Mouse (Mus musculus) hindbrain, embryonic 14.5 days (tissue): Measurements from ENCODE around the gene Txlng. TPM values are rescaled to one million over a fixed set of nuclear protein-coding genes. Genes with fewer than 3 reads are reported as not detected.

ENCODE experiments used
- ATAC-seq: fragments of 200-750 bp; cut with Nextera tagmentation; 2 replicates; pipeline ENCODE4 v1.8.0; 2017; ENCODE audit warnings: moderate number of reproducible peaks, mild to moderate bottlenecking, moderate TSS enrichment, moderate library complexity; ENCODE audit not compliant: low FRiP score
- DNase-seq: peaks from one replicate; pipeline ENCODE4 v3.0.0-alpha.2; 2015; ENCODE audit warnings: low spot score
- H3K27ac ChIP-seq: fragments of 300-500 bp; sonication (generic); 2 replicates; pipeline ENCODE4 v1.5.1; 2014; ENCODE audit warnings: mild to moderate bottlenecking, moderate library complexity
- H3K27me3 ChIP-seq: fragments of 300-500 bp; sonication (generic); 2 replicates; pipeline ENCODE4 v1.6.1; 2014; ENCODE audit warnings: mild to moderate bottlenecking, low read length, mixed read lengths; ENCODE audit not compliant: control insufficient read depth, insufficient read depth
- H3K36me3 ChIP-seq: fragments of 300-500 bp; sonication (generic); replicated peaks from 2 replicates; pipeline ENCODE4 v1.6.1; 2014; ENCODE audit not compliant: control insufficient read depth, insufficient read depth
- H3K4me1 ChIP-seq: fragments of 300-500 bp; sonication (generic); replicated peaks from 2 replicates; pipeline ENCODE4 v1.6.1; 2014; ENCODE audit warnings: antibody characterized with exemption, low read length, mixed read lengths; ENCODE audit not compliant: control insufficient read depth, insufficient read depth
- H3K4me2 ChIP-seq: fragments of 300-500 bp; sonication (generic); replicated peaks from 2 replicates; pipeline ENCODE4 v1.6.1; 2014; ENCODE audit warnings: mild to moderate bottlenecking, moderate library complexity
- H3K4me3 ChIP-seq: fragments of 300-500 bp; sonication (generic); replicated peaks from 2 replicates; pipeline ENCODE4 v1.5.1; 2014; ENCODE audit warnings: mild to moderate bottlenecking, low read length
- H3K9ac ChIP-seq: fragments of 300-500 bp; sonication (generic); 2 replicates; pipeline ENCODE4 v1.6.1; 2014
- H3K9me3 ChIP-seq: fragments of 300-500 bp; sonication (generic); 2 replicates; pipeline ENCODE4 v1.6.1; 2016; ENCODE audit warnings: low read length; ENCODE audit not compliant: control insufficient read depth
- WGBS: fragments of 180-500 bp; shearing (Covaris S2); extraction: QIAGEN DNeasy Blood & Tissue Kit; methylation state at CpG from one replicate; pipeline ENCODE4 v1.1.7; 2014; 5-methylcytosine and 5-hydroxymethylcytosine counted together
- microRNA counts: library from miRNA; unstranded; fragments of <30 nt; microRNA quantifications from one replicate; lab custom pipeline; 2016
- microRNA-seq: library from miRNA; unstranded; fragments of <30 nt; microRNA quantifications from one replicate; pipeline ENCODE4, GENCODE M21; 2016
- polyA plus RNA-seq: library from polyadenylated mRNA; unstranded; fragments of >200 nt; fragmentation: Nextera tagmentation; extraction: Ambion mirVana; gene quantifications from 2 replicates; pipeline ENCODE4 v1.2.1, GENCODE M21; 2014

Gene Txlng
- polyA plus RNA-seq, 1 experiment from 2014 or later: 13.0 TPM

DNA sequence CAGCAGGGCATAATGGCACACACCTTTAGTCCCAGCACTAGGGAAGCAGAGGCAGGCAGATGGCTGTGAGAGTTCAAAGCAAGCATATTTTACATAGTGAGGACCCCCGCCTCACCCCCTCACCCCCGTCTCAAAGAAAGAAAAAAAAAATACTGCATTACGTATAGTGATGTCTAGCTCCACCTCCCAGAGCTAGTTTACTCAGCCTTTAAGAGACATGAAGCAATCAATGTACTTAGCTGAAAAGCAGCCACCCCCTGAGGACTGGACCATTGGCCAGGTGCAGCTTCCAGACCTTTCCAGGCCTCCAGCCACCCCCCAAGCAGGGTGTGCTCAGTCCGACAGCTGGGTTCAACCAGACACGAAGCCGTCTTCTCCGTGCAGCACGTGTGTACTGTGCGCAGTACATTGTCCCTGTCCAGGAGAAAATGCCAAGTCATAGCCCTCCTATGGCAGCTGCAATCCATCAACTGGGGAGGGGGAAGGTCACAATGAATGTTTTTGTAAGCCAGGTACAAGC, 93.1 kb downstream of the Txlng start:
- ATAC-seq (peak; percentile 54; the same call in 1 of the 2 replicates), DNase-seq (peak; percentile 25)
- no peaks in the 10 kb centered on the region for H3K27me3 ChIP-seq
- H3K4me1 ChIP-seq: peaks cover 3% of the 10 kb centered on the region; the same call in 1 of the 2 replicates
- peak overlapping the region; percentile 92 for H3K27ac ChIP-seq
- H3K9me3 ChIP-seq: no peaks in the 10 kb centered on the region
- H3K36me3 ChIP-seq: no peaks in the 10 kb centered on the region
- H3K9ac ChIP-seq: peak overlapping the region; percentile 48
- peak overlapping the region; percentile 52 for H3K4me2 ChIP-seq
- H3K4me3 ChIP-seq: peak overlapping the region; percentile 31
- WGBS: 36% methylated on average over 9 of the region's 9 CpGs

DNA sequence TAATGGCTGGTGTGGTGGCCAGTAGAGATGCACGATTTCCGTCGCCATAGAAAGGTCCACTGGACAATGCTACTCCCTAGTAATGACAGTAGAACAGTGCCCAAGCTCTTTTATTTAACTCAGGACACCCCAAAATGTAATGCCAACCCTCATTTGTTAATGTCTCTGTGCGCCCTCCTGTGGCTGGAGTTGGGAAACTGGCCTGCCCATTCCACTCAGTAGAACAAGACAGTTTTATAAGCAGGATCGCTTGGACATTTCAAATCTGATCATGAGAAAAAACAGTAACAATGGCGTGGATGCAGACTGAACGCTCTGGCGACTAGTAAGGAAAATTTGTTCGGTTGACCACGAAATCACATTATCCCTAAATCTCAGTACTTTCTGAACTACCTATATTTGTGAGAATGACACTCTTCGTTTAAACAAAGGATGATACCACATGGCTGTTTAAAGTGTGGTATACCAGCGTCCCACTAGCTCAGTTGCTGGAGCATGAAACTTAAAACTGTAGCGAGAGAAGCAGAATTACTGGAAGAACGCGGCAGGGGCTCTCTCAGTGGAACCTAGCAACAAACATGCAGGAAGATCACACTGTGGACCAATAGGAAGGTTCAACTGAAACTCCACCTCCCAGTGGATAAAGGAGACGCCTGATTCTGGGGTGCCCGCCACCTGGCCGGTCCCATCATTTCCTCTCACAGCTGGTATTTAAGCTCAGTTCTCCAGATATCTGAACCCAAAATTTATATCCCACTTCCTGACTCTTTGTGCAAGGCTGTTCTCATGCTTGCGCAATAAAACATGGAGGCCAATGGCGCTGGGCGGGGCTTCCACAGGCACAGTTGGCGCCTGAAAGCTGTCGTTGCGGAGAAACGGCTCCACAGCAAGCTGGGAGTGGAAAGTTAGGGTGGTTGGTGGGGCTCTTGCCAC, 94.0 kb downstream of the Txlng start:
- Histone ChIP-seq H3K36me3 (no peaks in the 10 kb centered on the region), H3K9me3 (no peaks in the 10 kb centered on the region), H3K27me3 (no peaks in the 10 kb centered on the region), H3K4me3 (peak overlapping the region; percentile 31), H3K9ac (peak overlapping the region; percentile 48), H3K4me2 (peak overlapping the region; percentile 52), H3K27ac (peak overlapping the region; percentile 92), H3K4me1 (peaks cover 3% of the 10 kb centered on the region; the same call in 1 of the 2 replicates)
- DNase-seq (peak; percentile 72), ATAC-seq (peak; percentile 90)
- 28% methylated on average over 25 of the region's 25 CpGs for WGBS

DNA sequence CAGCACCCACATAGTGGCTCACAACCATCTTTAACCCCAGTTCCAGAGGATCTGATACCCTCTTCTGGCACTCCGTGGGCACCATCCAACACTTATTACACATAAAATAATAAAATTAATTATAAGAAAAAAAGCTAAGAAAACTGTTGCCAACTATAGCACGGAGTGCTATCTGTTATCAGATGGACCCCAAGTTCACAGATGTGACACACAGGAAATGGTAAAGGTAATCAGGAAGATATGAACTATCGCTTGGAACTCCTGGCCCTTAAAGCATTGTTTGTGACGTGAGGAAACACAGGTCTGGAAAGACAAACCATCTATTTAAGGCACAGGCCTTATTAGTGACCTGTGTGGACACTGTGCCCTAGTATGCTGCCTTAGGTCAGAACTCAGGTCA, 99.2 kb downstream of the Txlng start:
- ATAC-seq (no peak), DNase-seq (no peak)
- 85% methylated on average over 4 of the region's 4 CpGs for WGBS
- Histone ChIP-seq H3K4me3 (no peak overlapping the region), H3K9ac (no peak overlapping the region), H3K4me1 (no peaks in the 10 kb centered on the region), H3K9me3 (no peaks in the 10 kb centered on the region), H3K4me2 (no peak overlapping the region), H3K36me3 (no peaks in the 10 kb centered on the region), H3K27ac (no peak overlapping the region), H3K27me3 (no peaks in the 10 kb centered on the region)

MicroRNAs within 50 kb of the gene (microRNA counts, 519-probe panel; counts per million panel counts)
- microRNA mmu-miR-3473 (lab: Ali Mortazavi, UCI): not detected

Small RNAs within 50 kb of the gene (microRNA-seq; reads per million reads assigned to microRNA genes)
- gene Mir3473a: not detected

Other genes starting within 250 kb of the Txlng start
- gene Reps2, start 185.8 kb downstream of the Txlng start, polyA plus RNA-seq: 3.7 and 3.8 TPM in 2 replicates
- 230 and 235 TPM in 2 replicates for gene Rbbp7, start 69.1 kb downstream of the Txlng start, polyA plus RNA-seq
- 36.0 and 39.1 TPM in 2 replicates for gene Syap1, start 59.0 kb upstream of the Txlng start, polyA plus RNA-seq
- 97.1 and 107 TPM in 2 replicates for gene Ctps2, start 71.8 kb upstream of the Txlng start, polyA plus RNA-seq
- 1.3 and 1.4 TPM in 2 replicates for gene S100g, start 135.1 kb upstream of the Txlng start, polyA plus RNA-seq